Mouse (Mus musculus): Measurements from ENCODE around the gene Cgas.
"Not testable (repeated sequence)": the region's sequence is repeated elsewhere in the genome, so short reads cannot be mapped to it uniquely, and the experiment has no call there.

GRCm38 (mm10) chr9:78479308-78479707, 36.3 kb upstream of the Cgas start:
- TF ChIP-seq CTCF (conservative IDR thresholded peaks at IDR 0.05; ENCODE audit: insufficient read depth, insufficient read length, low read depth, low read length); POLR2A (IDR thresholded peaks at IDR 0.05; ENCODE audit: low read depth, low read length): not testable (repeated sequence)

All from kidney, adult 2 months (tissue).